Mouse (Mus musculus) small intestine, adult 10 weeks (tissue): ENCODE measurements around the gene Fam71e1. TPM values are rescaled to one million over a fixed set of nuclear protein-coding genes. Genes with fewer than 3 reads are reported as not detected.

Experiments
- polyA plus RNA-seq: library from polyadenylated mRNA; stranded (reverse); fragments of 350-450 nt; fragmentation: Illumina TruSeq; extraction: RNeasy Lipid Tissue Mini Kit (QIAGEN cat#74804); gene quantifications from one replicate; pipeline ENCODE4 v1.2.3, GENCODE M21; 2014; ENCODE audit warnings: low replicate concordance

The Fam71e1 gene
- polyA plus RNA-seq = not detected

DNA sequence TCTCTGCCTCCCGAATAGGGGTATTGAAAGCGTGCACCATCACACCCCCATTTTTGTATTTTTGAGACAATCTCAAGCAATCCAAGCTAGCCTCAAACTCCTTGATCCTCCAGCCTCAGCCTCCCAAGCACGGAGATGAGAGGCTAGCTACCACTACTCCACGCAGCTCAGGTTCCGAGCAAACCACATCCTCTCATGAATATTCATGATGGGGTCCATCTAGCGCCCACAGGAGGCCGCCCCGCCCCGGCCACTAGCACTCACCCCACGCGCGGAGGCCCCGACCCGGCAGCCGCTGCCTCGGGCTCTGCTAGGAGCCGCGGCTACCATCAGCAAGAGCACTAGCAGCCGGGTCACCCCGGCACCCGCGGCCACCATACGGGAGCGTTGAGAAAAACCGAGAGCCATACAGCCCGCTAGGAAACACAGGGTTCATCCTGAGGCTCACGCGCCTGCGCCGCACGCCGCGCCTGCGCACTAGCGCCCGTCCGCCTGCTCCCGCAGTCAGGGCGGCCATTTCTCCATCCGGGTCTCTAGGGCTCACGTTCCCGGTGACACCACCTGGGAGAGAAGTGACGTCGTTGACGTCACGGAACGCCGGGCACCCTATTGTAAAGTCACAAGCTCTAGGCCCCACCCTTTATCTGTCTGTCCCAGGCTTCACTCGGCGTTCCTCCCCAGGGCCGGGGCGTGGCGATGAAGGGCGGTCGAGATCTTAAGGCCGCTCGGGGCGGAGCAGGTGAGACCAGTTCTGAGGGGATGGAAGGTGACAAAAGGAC lies at the start of gene Fam71e1, which contains the start of gene Emc10:
TSS of gene Fam71e1 (plus strand) at position 590 of the 779 bp plus-strand sequence.
TSS of gene Emc10 (minus strand) at position 538 of the 779 bp plus-strand sequence.

DNA sequence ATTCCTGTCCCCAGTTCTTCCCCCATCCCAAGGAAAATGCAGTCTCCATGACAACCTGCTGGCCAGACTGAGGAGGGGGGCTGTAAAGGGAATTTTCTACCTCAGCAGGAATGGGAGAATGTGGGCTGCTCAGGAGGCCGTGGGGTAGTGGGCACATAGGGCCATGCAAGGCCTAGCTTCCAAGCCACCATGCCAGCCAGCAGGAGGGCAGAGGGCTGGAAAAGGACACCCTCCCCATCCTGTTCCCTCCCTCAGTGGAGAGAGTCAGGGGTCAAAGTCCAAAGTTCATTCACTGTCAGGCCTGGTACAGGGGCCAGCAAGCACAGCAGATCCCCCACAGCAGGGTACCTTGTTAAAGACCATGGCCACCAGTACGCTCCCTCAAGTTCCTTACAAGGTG lies 31.3 kb upstream of the Fam71e1 start, which contains the start of gene Aspdh:
TSS of gene Aspdh (plus strand) at position 281 of the 400 bp plus-strand sequence.

DNA sequence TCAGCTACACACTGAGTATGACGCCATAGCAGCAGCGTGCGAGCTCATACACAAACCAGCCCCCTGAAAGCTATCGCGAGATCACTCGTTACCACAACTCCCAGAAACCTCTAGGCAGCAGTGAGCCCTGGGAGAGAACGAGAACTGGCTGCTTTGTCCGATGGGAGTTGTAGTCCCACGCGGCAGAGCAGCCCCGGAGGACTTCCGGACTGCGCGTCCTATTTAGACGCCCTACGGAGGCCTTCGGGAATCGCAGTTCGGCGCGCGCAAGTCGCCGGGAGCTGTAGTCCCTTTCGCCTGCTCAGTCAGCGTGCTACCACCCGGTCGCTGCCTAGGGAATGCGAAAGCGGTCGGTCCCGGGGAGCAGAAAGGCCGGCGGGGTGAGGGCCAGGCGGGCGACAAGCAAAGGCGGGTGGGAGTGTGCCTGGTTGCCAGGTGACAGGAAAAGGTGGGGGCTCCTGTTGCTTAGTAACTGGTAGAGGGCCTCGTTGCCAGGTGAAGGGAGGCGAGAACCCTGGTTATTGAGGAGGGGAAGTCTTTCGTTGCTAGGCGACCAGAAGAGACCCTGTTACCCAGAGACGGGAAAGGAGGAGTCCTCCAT lies 28.5 kb upstream of the Fam71e1 start, which contains the start of gene Josd2:
TSS of gene Josd2 (plus strand) at position 170 of the 601 bp plus-strand sequence.

DNA sequence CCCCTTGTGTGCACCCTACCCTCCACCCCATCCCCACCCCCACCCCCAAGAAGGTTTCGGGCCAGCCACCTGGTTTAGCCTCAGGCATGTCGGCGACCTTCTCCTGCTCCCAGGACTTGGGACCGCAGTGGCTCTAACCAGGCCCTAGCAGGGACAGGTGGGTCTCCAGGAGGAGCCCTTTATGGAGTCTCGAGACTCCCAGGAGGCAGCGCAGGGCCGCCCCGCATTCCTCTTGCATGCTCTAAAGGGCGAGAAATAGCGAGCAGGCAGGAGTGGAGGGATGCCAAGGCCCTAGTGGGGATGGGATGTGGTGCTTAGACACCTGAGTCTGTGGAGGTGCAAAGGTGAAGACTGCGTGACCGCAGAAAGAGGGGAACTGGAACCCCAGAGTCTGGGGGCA lies 28.1 kb downstream of the Fam71e1 start, which contains the start of gene Mybpc2:
TSS of gene Mybpc2 (minus strand) at position 155 of the 400 bp plus-strand sequence.

DNA sequence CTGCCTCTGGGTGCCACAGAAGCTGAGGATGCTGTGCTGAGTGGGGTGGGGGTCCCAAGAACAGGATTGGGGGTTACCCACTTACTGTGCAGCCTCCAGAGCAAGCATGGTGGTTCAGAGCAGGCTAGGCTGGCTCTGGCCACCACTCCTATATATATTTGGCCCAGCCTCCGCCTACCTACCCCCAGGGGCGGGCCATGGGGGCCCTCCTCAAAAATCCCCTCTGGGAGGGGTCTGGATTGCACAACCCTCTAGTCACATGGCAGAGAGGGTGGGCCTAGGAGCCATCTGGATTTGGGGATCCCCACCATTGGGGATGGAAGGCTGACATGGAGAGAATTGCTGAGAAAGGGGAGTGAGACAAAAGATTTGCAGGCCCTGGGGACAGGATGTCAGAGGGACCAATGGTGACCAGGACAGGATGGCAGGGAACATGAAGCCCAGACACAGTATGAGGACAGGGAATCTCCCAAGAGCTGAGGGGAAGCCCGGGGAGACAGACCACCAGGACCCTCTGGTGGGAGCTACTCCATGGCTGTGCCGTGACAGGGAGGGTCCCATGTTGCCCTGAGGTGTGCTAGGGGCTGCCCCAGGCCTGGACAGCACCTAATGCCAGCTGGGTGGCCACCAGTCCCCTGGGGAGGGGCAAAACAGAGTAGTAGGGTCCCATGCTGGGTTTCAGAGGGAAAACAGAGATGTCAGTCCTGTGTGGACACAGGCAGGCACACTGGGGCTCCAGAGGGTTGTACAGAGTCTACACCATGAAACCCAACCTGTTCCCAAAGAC lies 35.8 kb downstream of the Fam71e1 start, which contains the start of gene Spib:
TSS of gene Spib (minus strand) at position 126 of the 787 bp plus-strand sequence.

DNA sequence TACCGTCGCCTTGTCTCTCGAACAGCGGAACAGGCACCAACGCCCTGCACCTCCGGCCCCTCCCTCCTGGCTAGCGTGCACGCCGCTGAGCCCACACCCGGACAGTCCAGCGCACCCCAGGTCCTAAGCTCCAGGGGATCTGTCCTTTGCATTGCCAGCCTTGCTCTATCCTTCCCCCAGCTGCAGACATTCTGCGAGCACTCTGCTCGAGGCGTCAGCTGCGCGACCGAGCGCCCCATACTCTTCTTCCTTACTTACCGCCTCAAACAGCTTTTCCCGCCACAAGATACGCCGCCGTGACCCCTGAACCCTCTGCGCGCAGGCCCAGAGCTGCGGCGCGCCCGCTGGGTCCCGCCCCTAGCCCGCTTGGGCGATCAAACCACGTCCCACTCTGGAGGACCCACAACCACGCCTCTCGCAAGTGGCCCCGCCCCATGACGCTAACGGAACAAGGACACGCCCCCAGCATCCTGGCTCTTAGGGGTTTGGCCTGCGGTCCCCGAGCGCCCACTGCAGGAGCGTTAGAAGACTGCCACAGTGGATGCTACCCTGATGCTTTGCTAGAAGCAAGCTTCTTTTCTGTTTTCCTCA lies 52.2 kb downstream of the Fam71e1 start, which contains the start of gene Pold1:
TSS of gene Pold1 (minus strand) at position 353 of the 591 bp plus-strand sequence.

Other genes starting within 250 kb of the Fam71e1 start
- gene 1700028J19Rik, start 249.9 kb upstream of the Fam71e1 start, polyA plus RNA-seq = 0.63 TPM
- 39.8 TPM for gene 2410002F23Rik, start 249.9 kb upstream of the Fam71e1 start, polyA plus RNA-seq
- gene Acp4, start 239.2 kb upstream of the Fam71e1 start, polyA plus RNA-seq = not detected
- gene Gm15517, start 235.1 kb upstream of the Fam71e1 start, polyA plus RNA-seq = not detected
- gene Clec11a, start 189.7 kb upstream of the Fam71e1 start, polyA plus RNA-seq = 0.30 TPM
- 0.04 TPM for gene Shank1, start 186.3 kb upstream of the Fam71e1 start, polyA plus RNA-seq
- not detected for gene Syt3, start 112.5 kb upstream of the Fam71e1 start, polyA plus RNA-seq
- not detected for gene 1700008O03Rik, start 110.8 kb upstream of the Fam71e1 start, polyA plus RNA-seq
- not detected for gene Lrrc4b, start 67.6 kb upstream of the Fam71e1 start, polyA plus RNA-seq
- gene Aspdh, start 31.2 kb upstream of the Fam71e1 start, polyA plus RNA-seq = not detected
- 1.0 TPM for gene Josd2, start 28.6 kb upstream of the Fam71e1 start, polyA plus RNA-seq
- 1.2 TPM for gene Emc10, start 52 bp upstream of the Fam71e1 start, polyA plus RNA-seq
- gene Mybpc2, start 28.1 kb downstream of the Fam71e1 start, polyA plus RNA-seq = not detected
- 0.45 TPM for gene Spib, start 35.5 kb downstream of the Fam71e1 start, polyA plus RNA-seq
- not detected for gene Pold1, start 52.3 kb downstream of the Fam71e1 start, polyA plus RNA-seq
- 0.78 TPM for gene Nr1h2, start 57.4 kb downstream of the Fam71e1 start, polyA plus RNA-seq
- 0.67 TPM for gene Napsa, start 75.8 kb downstream of the Fam71e1 start, polyA plus RNA-seq
- gene Kcnc3, start 94.1 kb downstream of the Fam71e1 start, polyA plus RNA-seq = 0.33 TPM
- gene Myh14, start 174.3 kb downstream of the Fam71e1 start, polyA plus RNA-seq = 0.78 TPM
- gene Izumo2, start 212.2 kb downstream of the Fam71e1 start, polyA plus RNA-seq = not detected